13 mouse cellular contexts compared by ENCODE assay signal in genomic region chr5:103803386-103803785, GRCm38 (mm10).
"Had no signal": no experiment of that assay in that cellular context is flagged by ENCODE, and none has a peak within 500 bp of the region (broad histone marks: within the 10 kb centered on the region; RNA-seq: fewer than 3 reads in every experiment).

No protein-coding gene starts in this region.

- H3K9me3 ChIP-seq: limb, embryonic 12.5 days; liver, embryonic 13.5 days; lung, embryonic 15.5 days; megakaryocyte, embryonic 14.5 days; midbrain, embryonic 15.5 days; stomach, embryonic 15.5 days had no signal

- H3K27me3 ChIP-seq: limb, embryonic 12.5 days; liver, embryonic 13.5 days; lung, embryonic 15.5 days; megakaryocyte, embryonic 14.5 days; midbrain, embryonic 15.5 days; stomach, embryonic 15.5 days had no signal

- H3K4me2 ChIP-seq: limb, embryonic 12.5 days; liver, embryonic 13.5 days; lung, embryonic 15.5 days; midbrain, embryonic 11.5 days; midbrain, embryonic 15.5 days; stomach, embryonic 15.5 days had no signal

- H3K9ac ChIP-seq: limb, embryonic 12.5 days; liver, embryonic 13.5 days; liver, postnatal 0 days; lung, embryonic 15.5 days; midbrain, embryonic 15.5 days; stomach, embryonic 15.5 days had no signal

- DNase-seq: kidney, adult 8-10 months; liver; liver, embryonic 13.5 days; liver, postnatal 0 days; lung, postnatal 14 days; right cerebral cortex, postnatal 4 days had no signal

- H3K27ac ChIP-seq: liver, embryonic 13.5 days; lung, embryonic 15.5 days; macrophage; midbrain, embryonic 15.5 days had no signal

- H3K4me3 ChIP-seq: limb, embryonic 12.5 days; liver, embryonic 13.5 days; lung, embryonic 15.5 days; megakaryocyte, embryonic 14.5 days; midbrain, embryonic 15.5 days; stomach, embryonic 15.5 days had no signal

- H3K36me3 ChIP-seq: limb, embryonic 12.5 days; lung, embryonic 15.5 days; midbrain, embryonic 15.5 days; stomach, embryonic 15.5 days had no signal

- ATAC-seq: liver, postnatal 0 days had no signal
